Mouse (Mus musculus) bone marrow, adult 2 months (tissue): ENCODE measurements at regions not wholly inside any gene's neighbourhood (a gene's known extent, or its start where the extent isn't known, plus 50 kb on each side); places are given as distances from the start of the nearest gene placed in this dataset.

Source experiments
- CTCF ChIP-seq: fragments of 200-500 bp; IDR thresholded peaks from 2 replicates; pipeline ENCODE4 v1.5.1; 2011; ENCODE audit warnings: low read length, control low read depth; ENCODE audit not compliant: control insufficient read depth, insufficient read depth
- POLR2A ChIP-seq: fragments of 200-500 bp; IDR thresholded peaks from 2 replicates; pipeline ENCODE4 v1.6.1; 2011; ENCODE audit warnings: low read depth, mild to moderate bottlenecking, control low read depth, low read length, borderline replicate concordance; ENCODE audit not compliant: control insufficient read depth

DNA sequence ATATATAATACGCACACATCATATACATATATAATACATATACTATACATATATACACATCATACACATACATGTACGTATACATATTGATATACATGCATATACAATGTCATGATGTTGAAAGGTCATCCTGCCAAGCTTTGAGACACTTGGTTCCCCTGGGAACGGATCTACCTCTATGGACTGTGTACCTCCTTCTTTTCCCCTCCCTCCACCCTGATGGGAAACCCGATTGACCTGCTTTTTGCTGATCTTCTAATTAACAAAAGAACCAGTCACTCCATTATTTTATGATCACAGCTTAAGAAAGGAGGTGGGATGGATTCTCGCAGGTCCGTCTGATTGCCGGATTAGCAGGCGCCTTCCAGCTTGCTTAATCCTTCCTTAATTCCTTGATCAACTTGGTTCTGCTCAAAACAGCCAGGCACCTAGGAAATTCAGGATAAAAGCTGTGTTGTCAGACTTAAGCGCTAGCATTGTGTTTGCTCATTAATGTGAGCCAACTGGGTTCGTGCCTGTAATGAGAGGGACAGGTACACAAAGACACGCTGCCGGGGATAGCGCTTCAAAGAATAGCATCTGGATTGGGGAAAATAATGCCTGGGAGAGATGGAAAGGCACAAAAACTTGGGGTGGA, 189.3 kb upstream of the Lrfn2 start:
- TF ChIP-seq CTCF (no peak), POLR2A (no peak)
